Mouse (Mus musculus) hindbrain, embryonic 11.5 days (tissue): ENCODE measurements at regions not wholly inside any gene's neighbourhood (a gene's known extent, or its start where the extent isn't known, plus 50 kb on each side); places are given as distances from the start of the nearest gene placed in this dataset.

Experiments
- ATAC-seq: fragments of 200-750 bp; cut with Nextera tagmentation; 2 replicates; pipeline ENCODE4 v1.8.0; 2017; ENCODE audit warnings: mild to moderate bottlenecking, moderate TSS enrichment, moderate library complexity; ENCODE audit not compliant: low FRiP score
- DNase-seq: peaks from one replicate; pipeline ENCODE4 v3.0.0-alpha.2; 2015; ENCODE audit warnings: low spot score
- H3K27ac ChIP-seq: fragments of 300-500 bp; sonication (generic); 2 replicates; pipeline ENCODE4 v1.5.1; 2014; ENCODE audit warnings: mild to moderate bottlenecking, low read depth, low read length
- H3K27me3 ChIP-seq: fragments of 300-500 bp; sonication (generic); 2 replicates; pipeline ENCODE4 v1.6.1; 2014; ENCODE audit warnings: mild to moderate bottlenecking, low read length, moderate library complexity, mixed read lengths; ENCODE audit not compliant: control insufficient read depth, insufficient read depth
- H3K36me3 ChIP-seq: fragments of 300-500 bp; sonication (generic); 2 replicates; pipeline ENCODE4 v1.6.1; 2014; ENCODE audit warnings: mild to moderate bottlenecking, low read length, moderate library complexity, mixed read lengths; ENCODE audit not compliant: control insufficient read depth, insufficient read depth
- H3K4me1 ChIP-seq: fragments of 300-500 bp; sonication (generic); replicated peaks from 2 replicates; pipeline ENCODE4 v1.6.1; 2014; ENCODE audit warnings: low read length, mixed read lengths; ENCODE audit not compliant: control insufficient read depth, insufficient read depth
- H3K4me2 ChIP-seq: fragments of 300-500 bp; sonication (generic); replicated peaks from 2 replicates; pipeline ENCODE4 v1.6.1; 2014; ENCODE audit warnings: mild to moderate bottlenecking, low read depth, low read length
- H3K4me3 ChIP-seq: fragments of 300-500 bp; sonication (generic); 2 replicates; pipeline ENCODE4 v1.5.1; 2014; ENCODE audit warnings: low read depth, low read length
- H3K9ac ChIP-seq: fragments of 300-500 bp; sonication (generic); 2 replicates; pipeline ENCODE4 v1.6.1; 2014; ENCODE audit warnings: low read depth, low read length
- H3K9me3 ChIP-seq: fragments of 300-500 bp; sonication (generic); 2 replicates; pipeline ENCODE4 v1.6.1; 2016; ENCODE audit warnings: low read length; ENCODE audit not compliant: control insufficient read depth
- WGBS: fragments of 180-500 bp; shearing (Covaris S2); extraction: QIAGEN DNeasy Blood & Tissue Kit; methylation state at CpG from one replicate; pipeline ENCODE4 v1.1.7; 2014; 5-methylcytosine and 5-hydroxymethylcytosine counted together

- Histone ChIP-seq H3K27ac (no peak overlapping the region), H3K4me1 (no peaks in the 10 kb centered on the region), H3K4me2 (no peak overlapping the region), H3K9ac (no peak overlapping the region), H3K27me3 (no peaks in the 10 kb centered on the region), H3K4me3 (no peak overlapping the region), H3K36me3 (no peaks in the 10 kb centered on the region), H3K9me3 (no peaks in the 10 kb centered on the region)
- 66% methylated on average over 6 of the region's 6 CpGs for WGBS
- no peak for DNase-seq
- ATAC-seq, result no peak
Measured at GRCm38 (mm10) chr5:103374162-103374561, 50.8 kb upstream of the Ptpn13 start.

DNA sequence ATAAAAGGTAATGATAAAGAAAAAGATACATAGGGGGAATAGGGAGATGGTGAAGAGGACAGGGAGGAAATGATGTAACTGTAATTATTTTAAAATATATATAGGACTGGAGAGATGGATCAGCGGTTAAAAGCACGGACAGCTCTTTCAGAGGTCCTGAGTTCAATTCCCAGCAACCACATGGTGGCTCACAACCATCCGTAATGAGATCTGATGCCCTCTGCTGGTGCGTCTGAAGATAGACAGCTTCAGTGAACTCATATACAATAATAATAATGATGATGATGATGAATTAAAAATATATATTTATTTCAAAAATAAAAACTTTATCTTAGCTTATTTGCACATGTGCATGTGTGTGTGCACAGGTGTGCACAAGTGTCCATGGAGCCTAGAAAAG lies 51.9 kb upstream of the Ptpn13 start:
- H3K9ac ChIP-seq, result no peak overlapping the region
- no peak overlapping the region for H3K4me3 ChIP-seq
- WGBS, result 84% methylated on average over 4 of the region's 4 CpGs
- H3K27ac ChIP-seq, result no peak overlapping the region
- DNase-seq, result no peak
- H3K4me1 ChIP-seq, result no peaks in the 10 kb centered on the region
- H3K9me3 ChIP-seq, result no peaks in the 10 kb centered on the region
- H3K4me2 ChIP-seq, result no peak overlapping the region
- H3K36me3 ChIP-seq, result no peaks in the 10 kb centered on the region
- no peak for ATAC-seq
- H3K27me3 ChIP-seq, result no peaks in the 10 kb centered on the region

DNA sequence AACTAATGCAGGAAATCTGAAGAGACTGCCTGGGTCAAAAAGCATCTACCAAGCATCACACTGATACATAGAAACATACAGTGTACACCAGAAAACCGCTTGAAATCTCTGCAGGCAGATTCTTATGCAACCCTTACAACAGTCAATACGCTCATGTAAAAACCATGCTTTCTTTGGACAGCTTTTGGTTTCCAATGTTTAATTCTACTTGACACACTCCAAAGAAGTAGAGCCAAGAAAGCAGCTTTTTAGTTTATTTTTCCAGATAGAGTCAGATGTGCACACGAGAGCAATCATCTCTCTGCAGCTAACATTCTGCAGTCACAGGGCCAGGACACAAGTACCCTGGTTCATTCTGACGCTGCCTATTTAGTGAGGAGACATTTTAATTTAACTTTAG lies 54.5 kb upstream of the Ptpn13 start:
- Histone ChIP-seq H3K27ac (no peak overlapping the region), H3K9me3 (no peaks in the 10 kb centered on the region), H3K4me3 (no peak overlapping the region), H3K9ac (no peak overlapping the region), H3K27me3 (no peaks in the 10 kb centered on the region), H3K36me3 (no peaks in the 10 kb centered on the region), H3K4me2 (no peak overlapping the region), H3K4me1 (no peaks in the 10 kb centered on the region)
- 91% methylated on average over 4 of the region's 4 CpGs for WGBS
- DNase-seq (no peak), ATAC-seq (no peak)

- 78% methylated on average over 10 of the region's 10 CpGs for WGBS
- H3K9ac ChIP-seq, result no peak overlapping the region
- no peaks in the 10 kb centered on the region for H3K9me3 ChIP-seq
Measured at GRCm38 (mm10) chr5:103368993-103369392, 56.0 kb upstream of the Ptpn13 start.

GRCm38 (mm10) chr5:103367201-103367671 lies 57.8 kb upstream of the Ptpn13 start:
- Histone ChIP-seq H3K9ac (no peak overlapping the region), H3K27me3 (no peaks in the 10 kb centered on the region), H3K9me3 (no peaks in the 10 kb centered on the region), H3K36me3 (no peaks in the 10 kb centered on the region), H3K4me1 (no peaks in the 10 kb centered on the region), H3K4me2 (no peak overlapping the region), H3K4me3 (no peak overlapping the region), H3K27ac (no peak overlapping the region)
- 86% methylated on average over 12 of the region's 12 CpGs for WGBS
- no peak for DNase-seq
- no peak for ATAC-seq

More at GRCm38 (mm10) chr5:103368993-103369392, 56.0 kb upstream of the Ptpn13 start:
- peak; percentile 10 for DNase-seq
- no peaks in the 10 kb centered on the region for H3K36me3 ChIP-seq
- H3K27me3 ChIP-seq, result no peaks in the 10 kb centered on the region
- no peak overlapping the region for H3K27ac ChIP-seq
- H3K4me1 ChIP-seq, result no peaks in the 10 kb centered on the region
- no peak overlapping the region for H3K4me2 ChIP-seq
- ATAC-seq, result no peak
- no peak overlapping the region for H3K4me3 ChIP-seq

DNA sequence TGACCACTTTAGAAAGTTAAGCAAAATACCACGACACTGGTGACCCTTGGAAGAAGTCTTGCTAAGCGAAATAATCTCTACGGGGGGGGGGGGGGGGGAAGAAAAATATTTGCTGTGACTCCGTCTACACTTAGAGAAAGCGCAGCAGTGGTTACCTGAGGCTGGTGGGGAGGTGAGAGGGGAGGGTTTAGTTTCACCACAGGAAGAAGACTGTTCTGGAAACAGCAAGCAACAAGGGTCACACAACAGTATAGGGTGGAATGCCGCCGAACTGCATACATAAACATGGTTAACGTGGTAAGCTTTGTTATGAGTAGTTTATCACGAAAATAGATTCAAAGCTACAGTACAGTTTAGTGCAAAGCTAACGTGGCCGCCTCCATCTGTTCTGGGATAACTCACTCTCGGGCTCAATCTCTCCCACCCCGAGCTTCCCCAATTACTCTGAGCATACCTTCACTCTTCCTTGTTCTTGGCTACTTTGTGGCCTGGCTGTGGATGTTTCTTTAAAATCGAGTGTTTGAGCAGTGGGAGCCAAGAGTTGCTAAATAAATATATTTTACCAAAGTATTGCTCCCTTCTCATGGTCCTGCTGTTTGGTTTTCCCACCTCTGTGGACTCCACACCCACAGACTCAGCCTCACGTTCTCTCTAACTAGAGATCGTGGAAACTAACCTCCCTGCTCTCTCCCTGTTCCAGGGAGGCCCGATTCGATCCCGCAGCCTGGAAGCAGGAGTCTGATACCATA lies 59.1 kb upstream of the Ptpn13 start:
- Histone ChIP-seq H3K4me1 (no peaks in the 10 kb centered on the region), H3K27ac (no peak overlapping the region), H3K9me3 (no peaks in the 10 kb centered on the region), H3K27me3 (no peaks in the 10 kb centered on the region), H3K36me3 (no peaks in the 10 kb centered on the region), H3K4me3 (no peak overlapping the region), H3K9ac (no peak overlapping the region), H3K4me2 (no peak overlapping the region)
- WGBS, result 95% methylated on average over 19 of the region's 19 CpGs
- no peak for ATAC-seq
- DNase-seq, result no peak

DNA sequence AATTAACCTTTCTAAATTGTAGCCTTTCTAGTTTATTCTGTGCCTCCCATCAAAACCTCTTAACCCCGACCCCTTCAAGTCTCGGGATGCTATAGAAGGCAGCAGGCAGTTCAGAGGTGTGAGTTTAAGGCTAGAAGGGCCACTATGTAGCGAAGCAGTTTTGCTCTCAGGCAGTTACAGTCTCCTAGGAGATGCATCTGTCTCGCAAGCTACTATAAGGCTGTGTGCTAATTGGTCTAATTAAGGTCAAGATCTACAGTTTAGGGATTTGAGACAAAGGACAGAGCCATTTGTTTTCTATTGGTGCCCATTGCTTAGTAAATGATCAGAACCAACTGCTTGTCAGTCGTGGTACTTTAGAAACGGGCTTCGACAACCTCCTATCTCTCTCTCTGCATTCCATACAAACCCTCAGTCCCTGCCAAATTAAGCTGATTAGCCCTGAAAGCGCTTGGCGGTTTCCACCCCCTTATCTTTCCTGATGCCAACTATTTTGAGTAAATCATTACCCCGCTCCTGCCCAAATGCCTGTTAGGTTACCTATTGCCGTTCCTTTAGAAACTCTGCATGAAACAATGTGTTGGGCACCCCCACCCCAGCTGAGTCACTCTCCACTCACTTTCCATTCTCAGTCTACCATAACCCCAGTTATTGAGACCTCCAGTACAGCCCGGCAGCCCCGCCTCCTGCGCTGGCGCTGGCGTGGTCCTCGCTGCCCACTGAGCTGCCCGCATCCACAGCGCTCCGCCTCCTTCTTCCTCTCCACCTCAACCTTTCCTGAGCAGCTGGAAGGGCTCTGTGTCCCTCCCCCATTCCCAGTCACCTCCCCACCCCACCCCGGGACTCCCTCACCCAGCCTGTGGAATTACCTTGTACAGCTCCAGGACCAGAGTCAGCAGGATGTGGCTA lies 59.9 kb upstream of the Ptpn13 start:
- Histone ChIP-seq H3K9ac (no peak overlapping the region), H3K4me2 (no peak overlapping the region), H3K4me1 (no peaks in the 10 kb centered on the region), H3K4me3 (no peak overlapping the region), H3K9me3 (no peaks in the 10 kb centered on the region), H3K27me3 (no peaks in the 10 kb centered on the region), H3K36me3 (no peaks in the 10 kb centered on the region), H3K27ac (no peak overlapping the region)
- ATAC-seq, result no peak
- 91% methylated on average over 21 of the region's 21 CpGs for WGBS
- DNase-seq, result no peak

DNA sequence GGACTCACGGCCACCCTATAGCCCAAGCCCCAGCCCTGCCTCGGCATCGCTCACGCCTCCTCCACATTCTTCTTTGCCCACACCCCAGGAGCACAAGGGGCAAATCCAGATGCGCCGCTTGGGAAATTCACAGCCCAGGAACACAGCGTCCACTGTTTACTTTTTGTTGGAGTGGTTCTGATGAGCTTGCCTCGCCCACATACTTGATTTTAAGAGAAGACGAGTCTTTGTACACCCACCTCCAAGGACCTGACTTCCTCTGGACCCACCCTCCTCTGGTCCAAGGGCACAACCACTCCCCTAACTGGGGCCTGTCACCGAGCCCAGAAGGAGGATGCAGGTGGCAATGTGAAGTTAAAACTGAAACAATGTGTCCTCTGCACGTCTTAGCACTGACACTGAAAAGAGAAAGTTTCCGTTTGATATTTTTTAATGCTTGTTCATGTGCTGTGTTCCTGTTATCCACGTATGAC lies 64.2 kb upstream of the Ptpn13 start:
- Histone ChIP-seq H3K9me3 (no peaks in the 10 kb centered on the region), H3K4me3 (no peak overlapping the region), H3K9ac (no peak overlapping the region), H3K27ac (no peak overlapping the region), H3K4me1 (no peaks in the 10 kb centered on the region), H3K4me2 (no peak overlapping the region), H3K36me3 (no peaks in the 10 kb centered on the region), H3K27me3 (no peaks in the 10 kb centered on the region)
- ATAC-seq (no peak), DNase-seq (no peak)
- 83% methylated on average over 13 of the region's 13 CpGs for WGBS
